Mouse (Mus musculus): ENCODE measurements around the gene Adgrd1. TPM values are rescaled to one million over a fixed set of nuclear protein-coding genes. Genes with fewer than 3 reads are reported as not detected.

Gene Adgrd1
- polyA plus RNA-seq, 1 experiment from 2014 or later: 0.08 TPM

GRCm38 (mm10) chr5:129163416-129163815 is 66.9 kb downstream of the Adgrd1 start:
- ATAC-seq (ENCODE audit: low read depth): no peak
- Histone ChIP-seq H3K4me2 (ENCODE audit: low read depth, low read length) (no peak overlapping the region), H3K4me1 (ENCODE audit: control insufficient read depth, insufficient read depth, low read length) (no peaks in the 10 kb centered on the region), H3K9ac (replicated peaks; ENCODE audit: low read depth, low read length) (no peak overlapping the region), H3K4me3 (ENCODE audit: low read depth, low read length) (no peak overlapping the region), H3K9me3 (ENCODE audit: control insufficient read depth, low read length) (no peaks in the 10 kb centered on the region), H3K36me3 (ENCODE audit: control insufficient read depth, insufficient read depth, low read length) (no peaks in the 10 kb centered on the region), H3K27ac (ENCODE audit: low read depth, low read length) (no peak overlapping the region), H3K27me3 (ENCODE audit: control insufficient read depth, insufficient read depth, low read length) (no peaks in the 10 kb centered on the region)
- 57% methylated on average over 8 of the region's 8 CpGs for WGBS

- Histone ChIP-seq H3K36me3 (ENCODE audit: control insufficient read depth, insufficient read depth, low read length) (no peaks in the 10 kb centered on the region), H3K9ac (replicated peaks; ENCODE audit: low read depth, low read length) (no peak overlapping the region), H3K4me2 (ENCODE audit: low read depth, low read length) (no peak overlapping the region), H3K27ac (ENCODE audit: low read depth, low read length) (no peak overlapping the region), H3K4me1 (ENCODE audit: control insufficient read depth, insufficient read depth, low read length) (no peaks in the 10 kb centered on the region), H3K27me3 (ENCODE audit: control insufficient read depth, insufficient read depth, low read length) (no peaks in the 10 kb centered on the region), H3K9me3 (ENCODE audit: control insufficient read depth, low read length) (no peaks in the 10 kb centered on the region), H3K4me3 (ENCODE audit: low read depth, low read length) (no peak overlapping the region)
- 20% methylated on average over 10 of the region's 10 CpGs for WGBS
- ATAC-seq (ENCODE audit: low read depth): no peak
Observed at GRCm38 (mm10) chr5:129164091-129164490, 67.5 kb downstream of the Adgrd1 start.

- H3K4me2 ChIP-seq (ENCODE audit: low read depth, low read length): no peak overlapping the region
- no peak overlapping the region for H3K4me3 ChIP-seq (ENCODE audit: low read depth, low read length)
- WGBS: 91% methylated on average over 10 of the region's 10 CpGs
- no peaks in the 10 kb centered on the region for H3K9me3 ChIP-seq (ENCODE audit: control insufficient read depth, low read length)
- H3K9ac ChIP-seq (replicated peaks; ENCODE audit: low read depth, low read length): no peak overlapping the region
- no peaks in the 10 kb centered on the region for H3K27me3 ChIP-seq (ENCODE audit: control insufficient read depth, insufficient read depth, low read length)
- no peak for ATAC-seq (ENCODE audit: low read depth)
- H3K4me1 ChIP-seq (ENCODE audit: control insufficient read depth, insufficient read depth, low read length): no peaks in the 10 kb centered on the region
- H3K27ac ChIP-seq (ENCODE audit: low read depth, low read length): no peak overlapping the region
- H3K36me3 ChIP-seq (ENCODE audit: control insufficient read depth, insufficient read depth, low read length): no peaks in the 10 kb centered on the region
Observed at GRCm38 (mm10) chr5:129164911-129165584, 68.5 kb downstream of the Adgrd1 start.

GRCm38 (mm10) chr5:129165595-129165994 is 69.0 kb downstream of the Adgrd1 start:
- no peaks in the 10 kb centered on the region for H3K9me3 ChIP-seq (ENCODE audit: control insufficient read depth, low read length)
- H3K36me3 ChIP-seq (ENCODE audit: control insufficient read depth, insufficient read depth, low read length): no peaks in the 10 kb centered on the region
- no peaks in the 10 kb centered on the region for H3K4me1 ChIP-seq (ENCODE audit: control insufficient read depth, insufficient read depth, low read length)
- no peak overlapping the region for H3K4me3 ChIP-seq (ENCODE audit: low read depth, low read length)
- ATAC-seq (ENCODE audit: low read depth): no peak
- H3K4me2 ChIP-seq (ENCODE audit: low read depth, low read length): no peak overlapping the region
- H3K27ac ChIP-seq (ENCODE audit: low read depth, low read length): no peak overlapping the region
- no peak overlapping the region for H3K9ac ChIP-seq (replicated peaks; ENCODE audit: low read depth, low read length)
- H3K27me3 ChIP-seq (ENCODE audit: control insufficient read depth, insufficient read depth, low read length): no peaks in the 10 kb centered on the region
- WGBS: 79% methylated on average over 7 of the region's 7 CpGs

GRCm38 (mm10) chr5:129169090-129169489 is 72.5 kb downstream of the Adgrd1 start:
- 38% methylated on average over 5 of the region's 5 CpGs for WGBS

GRCm38 (mm10) chr5:129169567-129169966 is 73.0 kb downstream of the Adgrd1 start:
- no peaks in the 10 kb centered on the region for H3K27me3 ChIP-seq (ENCODE audit: control insufficient read depth, insufficient read depth, low read length)
- ATAC-seq (ENCODE audit: low read depth): no peak
- H3K9me3 ChIP-seq (ENCODE audit: control insufficient read depth, low read length): no peaks in the 10 kb centered on the region
- no peaks in the 10 kb centered on the region for H3K36me3 ChIP-seq (ENCODE audit: control insufficient read depth, insufficient read depth, low read length)
- no peak overlapping the region for H3K9ac ChIP-seq (replicated peaks; ENCODE audit: low read depth, low read length)
- H3K4me2 ChIP-seq (ENCODE audit: low read depth, low read length): no peak overlapping the region
- no peak overlapping the region for H3K4me3 ChIP-seq (ENCODE audit: low read depth, low read length)
- H3K27ac ChIP-seq (ENCODE audit: low read depth, low read length): no peak overlapping the region
- no peaks in the 10 kb centered on the region for H3K4me1 ChIP-seq (ENCODE audit: control insufficient read depth, insufficient read depth, low read length)
- 4% methylated on average over 4 of the region's 4 CpGs for WGBS

More at GRCm38 (mm10) chr5:129169090-129169489, 72.5 kb downstream of the Adgrd1 start:
- Histone ChIP-seq H3K9ac (replicated peaks; ENCODE audit: low read depth, low read length) (no peak overlapping the region), H3K4me1 (ENCODE audit: control insufficient read depth, insufficient read depth, low read length) (no peaks in the 10 kb centered on the region), H3K36me3 (ENCODE audit: control insufficient read depth, insufficient read depth, low read length) (no peaks in the 10 kb centered on the region), H3K4me2 (ENCODE audit: low read depth, low read length) (no peak overlapping the region), H3K27me3 (ENCODE audit: control insufficient read depth, insufficient read depth, low read length) (no peaks in the 10 kb centered on the region), H3K4me3 (ENCODE audit: low read depth, low read length) (no peak overlapping the region), H3K9me3 (ENCODE audit: control insufficient read depth, low read length) (no peaks in the 10 kb centered on the region), H3K27ac (ENCODE audit: low read depth, low read length) (no peak overlapping the region)
- ATAC-seq (ENCODE audit: low read depth): no peak

GRCm38 (mm10) chr5:129172533-129172932 is 76.0 kb downstream of the Adgrd1 start:
- no peak for ATAC-seq (ENCODE audit: low read depth)
- no peak overlapping the region for H3K9ac ChIP-seq (replicated peaks; ENCODE audit: low read depth, low read length)
- no peaks in the 10 kb centered on the region for H3K9me3 ChIP-seq (ENCODE audit: control insufficient read depth, low read length)
- H3K36me3 ChIP-seq (ENCODE audit: control insufficient read depth, insufficient read depth, low read length): no peaks in the 10 kb centered on the region
- H3K4me1 ChIP-seq (ENCODE audit: control insufficient read depth, insufficient read depth, low read length): no peaks in the 10 kb centered on the region
- H3K4me3 ChIP-seq (ENCODE audit: low read depth, low read length): no peak overlapping the region
- 93% methylated on average over 6 of the region's 6 CpGs for WGBS
- H3K27me3 ChIP-seq (ENCODE audit: control insufficient read depth, insufficient read depth, low read length): no peaks in the 10 kb centered on the region
- H3K27ac ChIP-seq (ENCODE audit: low read depth, low read length): no peak overlapping the region
- no peak overlapping the region for H3K4me2 ChIP-seq (ENCODE audit: low read depth, low read length)

- Histone ChIP-seq H3K9ac (replicated peaks; ENCODE audit: low read depth, low read length) (no peak overlapping the region), H3K9me3 (ENCODE audit: control insufficient read depth, low read length) (no peaks in the 10 kb centered on the region), H3K4me3 (ENCODE audit: low read depth, low read length) (no peak overlapping the region), H3K27me3 (ENCODE audit: control insufficient read depth, insufficient read depth, low read length) (no peaks in the 10 kb centered on the region), H3K4me1 (ENCODE audit: control insufficient read depth, insufficient read depth, low read length) (no peaks in the 10 kb centered on the region), H3K36me3 (ENCODE audit: control insufficient read depth, insufficient read depth, low read length) (no peaks in the 10 kb centered on the region), H3K4me2 (ENCODE audit: low read depth, low read length) (no peak overlapping the region), H3K27ac (ENCODE audit: low read depth, low read length) (no peak overlapping the region)
- 18% methylated on average over 3 of the region's 3 CpGs for WGBS
- no peak for ATAC-seq (ENCODE audit: low read depth)
Observed at GRCm38 (mm10) chr5:129175925-129176324, 79.4 kb downstream of the Adgrd1 start.

- no peak overlapping the region for H3K4me3 ChIP-seq (ENCODE audit: low read depth, low read length)
- 52% methylated on average over 14 of the region's 14 CpGs for WGBS
- H3K36me3 ChIP-seq (ENCODE audit: control insufficient read depth, insufficient read depth, low read length): no peaks in the 10 kb centered on the region
- no peak overlapping the region for H3K27ac ChIP-seq (ENCODE audit: low read depth, low read length)
- no peak overlapping the region for H3K9ac ChIP-seq (replicated peaks; ENCODE audit: low read depth, low read length)
- no peaks in the 10 kb centered on the region for H3K4me1 ChIP-seq (ENCODE audit: control insufficient read depth, insufficient read depth, low read length)
- ATAC-seq (ENCODE audit: low read depth): peak; percentile 54; the same call in 1 of the 2 replicates
- H3K27me3 ChIP-seq (ENCODE audit: control insufficient read depth, insufficient read depth, low read length): no peaks in the 10 kb centered on the region
- H3K4me2 ChIP-seq (ENCODE audit: low read depth, low read length): no peak overlapping the region
- no peaks in the 10 kb centered on the region for H3K9me3 ChIP-seq (ENCODE audit: control insufficient read depth, low read length)
Observed at GRCm38 (mm10) chr5:129177697-129178511, 81.4 kb downstream of the Adgrd1 start.

Measured in neural tube, embryonic 14.5 days (tissue).